Mouse (Mus musculus): ENCODE results near the gene Kctd11. TPM values are rescaled to one million over a fixed set of nuclear protein-coding genes. Genes with fewer than 3 reads are reported as not detected.
"Not testable (repeated sequence)": the region's sequence is repeated elsewhere in the genome, so short reads cannot be mapped to it uniquely, and the experiment has no call there.

Kctd11 gene
- polyA plus RNA-seq, 1 experiment, result 19.1 TPM

DNA sequence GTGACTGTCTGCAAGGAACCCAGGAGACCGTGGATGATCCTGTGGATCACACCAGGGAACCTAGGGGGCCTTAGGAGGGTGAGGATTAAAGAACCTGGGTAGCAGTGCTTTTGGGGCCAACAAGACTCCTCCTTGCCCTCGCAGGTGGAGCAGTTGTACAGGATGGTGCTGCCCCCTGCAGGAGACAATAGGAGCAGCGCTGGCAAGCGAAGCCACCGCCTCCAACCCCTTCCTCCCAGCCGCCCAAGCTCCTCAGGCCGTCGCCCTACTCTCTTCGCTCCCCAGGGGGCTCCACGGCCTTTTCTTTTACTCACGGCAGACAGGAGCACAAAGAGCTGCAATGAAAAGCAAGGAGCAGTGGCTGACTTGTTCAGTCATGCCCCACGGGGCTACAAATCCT is 4.3 kb downstream of the Kctd11 start:
- WGBS, result 3% methylated on average over 12 of the region's 12 CpGs
- H3K4me3 ChIP-seq (replicated peaks; ENCODE audit: extremely low read depth, low read depth, low read length), result peak overlapping the region; percentile 11

DNA sequence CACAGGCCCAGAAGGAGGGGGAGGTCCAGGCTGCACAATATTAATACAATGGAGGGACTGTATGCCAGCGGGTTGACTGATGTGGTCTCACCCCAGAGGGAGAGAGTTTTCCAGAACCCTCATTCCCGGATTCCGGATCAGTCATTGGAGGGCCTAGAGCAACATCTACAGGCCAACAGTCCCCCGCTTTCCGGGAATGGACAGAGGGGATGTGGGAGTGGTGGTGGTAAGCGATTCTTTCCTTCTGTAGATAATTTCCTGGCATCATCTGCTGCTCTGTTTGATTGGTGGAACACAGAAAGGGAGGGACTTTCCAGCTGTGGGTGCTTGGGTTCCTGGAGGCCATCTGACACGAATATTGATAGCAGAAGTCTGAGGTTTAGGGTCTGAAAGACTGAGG is 5.0 kb downstream of the Kctd11 start:
- no peak overlapping the region for H3K4me3 ChIP-seq (replicated peaks; ENCODE audit: extremely low read depth, low read depth, low read length)
- peak; percentile 45 for DNase-seq
- H3K4me1 ChIP-seq (ENCODE audit: control insufficient read depth, insufficient read depth, low read length), result peaks cover 11% of the 10 kb centered on the region
- peak; percentile 54; the same call in 1 of the 2 replicates for TF ChIP-seq POLR2A (IDR thresholded peaks at IDR 0.05; ENCODE audit: borderline replicate concordance, extremely low read depth, low read depth, low read length)
- TF ChIP-seq CTCF (IDR thresholded peaks at IDR 0.05; ENCODE audit: insufficient read depth, low read length), result 0 out of 2 replicates have a peak, but pooled peaks have one; percentile 18
- 11% methylated on average over 7 of the region's 7 CpGs for WGBS

More for the DNA sequence above, 4.3 kb downstream of the Kctd11 start:
- H3K4me1 ChIP-seq (ENCODE audit: control insufficient read depth, insufficient read depth, low read length), result peaks cover 14% of the 10 kb centered on the region
- peak; percentile 87 for DNase-seq
- TF ChIP-seq POLR2A (IDR thresholded peaks at IDR 0.05; ENCODE audit: borderline replicate concordance, extremely low read depth, low read depth, low read length), result peak; percentile 49; the same call in 1 of the 2 replicates
- TF ChIP-seq CTCF (IDR thresholded peaks at IDR 0.05; ENCODE audit: insufficient read depth, low read length), result peak; percentile 77

DNA sequence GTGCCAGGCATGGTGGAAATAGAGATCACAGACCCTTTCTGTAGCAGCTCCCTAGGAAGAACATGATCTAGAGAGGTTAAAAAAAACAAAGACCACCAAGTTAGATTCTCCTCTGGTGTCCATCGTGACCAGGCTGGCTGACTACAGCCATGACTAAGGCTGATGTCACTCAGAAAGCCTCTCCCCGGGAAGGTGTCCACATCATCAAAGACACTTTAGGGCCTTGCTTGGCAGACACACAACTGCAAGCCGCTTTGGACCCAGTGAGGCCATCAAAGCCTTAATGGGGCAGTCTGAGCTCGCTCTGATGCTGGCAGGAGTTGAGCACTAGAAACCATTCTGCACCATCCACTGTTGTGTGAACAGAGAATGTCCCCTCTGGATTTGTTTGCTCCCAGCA is 8.8 kb downstream of the Kctd11 start:
- 70% methylated on average over 4 of the region's 4 CpGs for WGBS
- no peak for DNase-seq
- H3K4me3 ChIP-seq (replicated peaks; ENCODE audit: extremely low read depth, low read depth, low read length), result no peak overlapping the region
- H3K4me1 ChIP-seq (ENCODE audit: control insufficient read depth, insufficient read depth, low read length), result peaks cover 4% of the 10 kb centered on the region
- TF ChIP-seq CTCF (IDR thresholded peaks at IDR 0.05; ENCODE audit: insufficient read depth, low read length) (no peak), POLR2A (IDR thresholded peaks at IDR 0.05; ENCODE audit: borderline replicate concordance, extremely low read depth, low read depth, low read length) (no peak)

DNA sequence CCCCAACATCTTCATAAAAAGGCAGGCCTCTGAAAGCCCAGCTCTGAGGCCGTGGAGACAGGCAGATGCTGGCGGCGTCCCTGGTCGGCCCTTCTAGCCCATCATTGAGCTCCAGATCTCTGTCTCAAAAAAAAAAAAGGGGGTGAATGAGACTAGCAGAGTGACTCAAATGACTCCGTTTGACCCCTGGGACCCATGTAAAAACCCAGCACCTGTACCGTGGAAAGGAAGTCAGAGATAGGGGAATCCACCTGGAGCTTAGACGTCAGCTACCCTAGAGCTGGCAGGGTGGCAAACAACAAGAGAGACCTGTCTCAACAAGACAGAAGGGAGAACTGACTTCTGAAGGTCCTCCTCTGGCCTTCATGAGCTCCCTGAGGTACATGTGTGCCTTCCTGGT is 9.4 kb downstream of the Kctd11 start:
- 89% methylated on average over 7 of the region's 7 CpGs for WGBS
- no peak for DNase-seq
- no peak for TF ChIP-seq POLR2A (IDR thresholded peaks at IDR 0.05; ENCODE audit: borderline replicate concordance, extremely low read depth, low read depth, low read length)
- no peak overlapping the region for H3K4me3 ChIP-seq (replicated peaks; ENCODE audit: extremely low read depth, low read depth, low read length)
- peaks cover 4% of the 10 kb centered on the region for H3K4me1 ChIP-seq (ENCODE audit: control insufficient read depth, insufficient read depth, low read length)

DNA sequence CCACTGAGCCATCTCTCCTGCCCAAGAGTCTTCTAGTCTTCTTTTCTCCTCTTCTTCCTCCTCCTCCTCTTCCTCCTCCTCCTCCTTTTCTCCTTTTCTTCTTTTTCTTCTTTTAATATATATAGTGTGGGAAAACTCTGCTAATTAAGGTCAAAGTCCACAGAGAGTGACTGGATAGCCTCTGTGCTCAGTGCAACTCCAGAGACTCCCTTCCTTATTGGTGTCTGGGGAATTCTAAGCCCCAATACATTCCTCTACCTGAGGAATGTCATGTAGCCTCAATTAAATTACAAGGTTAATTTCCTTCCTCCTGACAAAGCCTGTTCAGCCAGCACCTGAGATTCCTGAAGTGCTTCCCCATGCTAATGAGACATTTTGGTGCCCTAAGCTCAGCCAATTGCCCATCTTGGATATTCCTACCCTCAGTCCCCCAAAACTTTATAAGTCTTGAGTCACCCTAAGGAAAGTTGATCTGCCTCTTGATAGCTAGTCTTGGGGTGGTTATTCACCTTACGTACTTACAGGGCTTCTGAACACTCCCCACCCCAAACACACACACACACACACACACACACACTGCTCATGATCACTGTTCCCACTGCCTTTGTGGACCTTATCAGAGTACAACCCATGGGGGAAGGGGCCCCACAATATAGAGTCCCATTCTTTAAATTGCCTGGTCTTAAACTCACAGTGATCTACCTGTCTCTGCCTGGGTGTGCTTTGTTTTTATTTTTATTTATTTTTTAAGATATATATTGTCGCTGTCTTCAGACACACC is 10.7 kb downstream of the Kctd11 start:
- DNase-seq, result no peak
- TF ChIP-seq CTCF (IDR thresholded peaks at IDR 0.05; ENCODE audit: insufficient read depth, low read length) (no peak), POLR2A (IDR thresholded peaks at IDR 0.05; ENCODE audit: borderline replicate concordance, extremely low read depth, low read depth, low read length) (no peak)
- 89% methylated on average over 2 of the region's 2 CpGs for WGBS

DNA sequence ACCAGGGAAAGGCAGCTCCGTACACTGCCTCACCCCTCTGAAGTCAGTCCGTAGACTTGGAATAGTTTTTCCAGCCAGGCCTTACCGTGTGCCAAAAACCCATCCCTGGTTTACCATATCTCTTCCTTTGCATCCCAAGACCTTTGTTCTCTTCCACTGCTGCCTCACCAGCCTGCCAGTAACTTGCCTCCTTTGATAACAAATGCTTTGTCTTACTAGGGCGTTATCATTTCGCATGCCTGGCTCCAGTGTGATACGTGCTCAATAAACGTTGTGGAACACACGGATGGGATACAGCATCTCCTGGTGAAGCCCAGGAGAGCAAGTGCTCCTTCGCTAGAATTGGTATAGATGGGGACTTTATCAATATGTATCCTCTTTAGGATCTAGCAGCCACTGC is 13.9 kb downstream of the Kctd11 start:
- no peak for DNase-seq
- no peaks in the 10 kb centered on the region; the same call in 1 of the 2 replicates for H3K4me1 ChIP-seq (ENCODE audit: control insufficient read depth, insufficient read depth, low read length)
- no peak for TF ChIP-seq POLR2A (IDR thresholded peaks at IDR 0.05; ENCODE audit: borderline replicate concordance, extremely low read depth, low read depth, low read length)
- no peak for TF ChIP-seq CTCF (IDR thresholded peaks at IDR 0.05; ENCODE audit: insufficient read depth, low read length)
- no peak overlapping the region for H3K4me3 ChIP-seq (replicated peaks; ENCODE audit: extremely low read depth, low read depth, low read length)
- 47% methylated on average over 9 of the region's 9 CpGs for WGBS

More for the DNA sequence above, 10.7 kb downstream of the Kctd11 start:
- Histone ChIP-seq H3K4me1 (ENCODE audit: control insufficient read depth, insufficient read depth, low read length) (no peaks in the 10 kb centered on the region), H3K4me3 (replicated peaks; ENCODE audit: extremely low read depth, low read depth, low read length) (no peak overlapping the region)

DNA sequence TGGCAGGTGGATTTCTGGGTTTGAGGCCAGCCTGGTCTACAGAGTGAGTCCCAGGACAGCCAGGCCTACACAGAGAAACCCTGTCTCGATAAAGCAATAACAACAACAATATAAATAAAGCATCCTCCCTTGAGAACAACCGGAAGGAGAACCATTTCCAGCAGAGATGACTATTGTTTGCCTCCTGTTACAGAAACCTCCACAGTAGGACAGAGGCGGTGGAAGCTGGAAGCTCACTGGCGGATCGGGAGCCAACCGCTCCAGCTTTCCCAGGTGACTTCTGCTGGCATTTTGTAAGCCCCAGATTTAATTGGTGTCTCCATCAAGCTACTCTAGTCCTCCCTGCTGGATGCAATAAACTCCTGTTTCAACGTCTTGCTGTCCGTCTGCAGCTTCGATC is 15.6 kb downstream of the Kctd11 start:
- no peaks in the 10 kb centered on the region; the same call in 1 of the 2 replicates for H3K4me1 ChIP-seq (ENCODE audit: control insufficient read depth, insufficient read depth, low read length)
- no peak for DNase-seq
- 63% methylated on average over 9 of the region's 9 CpGs for WGBS
- H3K4me3 ChIP-seq (replicated peaks; ENCODE audit: extremely low read depth, low read depth, low read length), result no peak overlapping the region
- TF ChIP-seq CTCF (IDR thresholded peaks at IDR 0.05; ENCODE audit: insufficient read depth, low read length) (no peak), POLR2A (IDR thresholded peaks at IDR 0.05; ENCODE audit: borderline replicate concordance, extremely low read depth, low read depth, low read length) (no peak; the same call in 1 of the 2 replicates)

DNA sequence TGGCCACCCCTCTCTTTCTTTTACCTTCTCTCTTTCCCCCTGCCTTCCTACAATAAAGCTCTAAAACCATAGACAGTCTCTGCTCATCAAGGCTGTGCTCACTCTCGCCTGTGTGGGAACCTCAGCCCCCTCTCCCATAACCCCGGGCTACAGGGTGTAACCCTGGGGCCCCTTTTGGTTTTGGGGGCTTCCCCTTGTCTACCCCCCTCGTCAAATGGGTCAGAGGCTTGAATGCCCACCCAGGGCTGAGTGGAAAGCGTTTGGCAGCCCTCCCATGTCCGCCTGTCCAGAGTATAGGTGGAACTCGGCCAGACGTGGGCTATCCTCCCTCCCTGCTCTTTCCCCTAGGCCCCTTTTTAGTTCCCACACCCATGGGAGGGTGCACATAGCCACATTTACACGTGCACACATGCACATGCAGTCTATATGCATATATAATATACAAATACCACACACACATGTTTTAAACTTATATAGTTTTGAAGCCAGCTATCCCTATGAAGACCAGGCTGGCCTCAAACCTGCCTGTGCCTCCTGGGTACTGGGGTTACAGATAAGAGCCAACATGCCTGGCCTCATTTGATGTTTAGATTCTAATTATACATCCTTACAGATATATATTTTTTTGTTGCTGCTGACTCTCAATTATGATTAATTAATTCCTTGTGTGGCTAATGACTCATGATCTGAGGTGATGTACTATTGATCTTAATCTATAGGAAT is 16.9 kb downstream of the Kctd11 start:
- H3K4me1 ChIP-seq (ENCODE audit: control insufficient read depth, insufficient read depth, low read length), result no peaks in the 10 kb centered on the region; the same call in 1 of the 2 replicates
- H3K4me3 ChIP-seq (replicated peaks; ENCODE audit: extremely low read depth, low read depth, low read length), result no peak overlapping the region
- TF ChIP-seq POLR2A (IDR thresholded peaks at IDR 0.05; ENCODE audit: borderline replicate concordance, extremely low read depth, low read depth, low read length), result no peak
- no peak for TF ChIP-seq CTCF (IDR thresholded peaks at IDR 0.05; ENCODE audit: insufficient read depth, low read length)
- 48% methylated on average over 8 of the region's 8 CpGs for WGBS
- DNase-seq, result no peak

DNA sequence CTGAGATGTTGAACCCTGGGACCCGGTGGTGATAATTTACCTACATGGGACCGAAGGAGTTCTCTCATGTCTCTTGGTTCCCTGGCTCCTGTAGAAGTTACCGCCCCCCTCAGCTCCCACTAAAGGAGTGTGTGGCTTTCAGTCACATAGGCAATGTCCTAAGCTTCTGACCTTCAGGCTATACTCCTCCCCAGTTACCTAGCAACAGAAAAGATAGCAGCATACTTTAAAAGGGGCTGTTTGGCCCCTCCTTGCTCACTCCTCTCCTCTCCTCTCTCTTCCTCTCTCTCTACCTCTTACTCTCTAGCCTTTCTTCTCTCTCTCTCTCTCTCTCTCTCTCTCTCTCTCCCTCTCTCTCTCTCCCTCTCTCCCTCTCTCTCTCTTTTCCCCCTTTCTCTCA is 17.5 kb downstream of the Kctd11 start:
- WGBS, result 68% methylated on average over 3 of the region's 3 CpGs
- H3K4me3 ChIP-seq (replicated peaks; ENCODE audit: extremely low read depth, low read depth, low read length); DNase-seq: not testable (repeated sequence)

More for the DNA sequence above, 17.5 kb downstream of the Kctd11 start:
- not testable (repeated sequence) for H3K4me1 ChIP-seq (ENCODE audit: control insufficient read depth, insufficient read depth, low read length)
